Comparison of ENCODE assay signal across 12 mouse cellular contexts in the genomic region with DNA sequence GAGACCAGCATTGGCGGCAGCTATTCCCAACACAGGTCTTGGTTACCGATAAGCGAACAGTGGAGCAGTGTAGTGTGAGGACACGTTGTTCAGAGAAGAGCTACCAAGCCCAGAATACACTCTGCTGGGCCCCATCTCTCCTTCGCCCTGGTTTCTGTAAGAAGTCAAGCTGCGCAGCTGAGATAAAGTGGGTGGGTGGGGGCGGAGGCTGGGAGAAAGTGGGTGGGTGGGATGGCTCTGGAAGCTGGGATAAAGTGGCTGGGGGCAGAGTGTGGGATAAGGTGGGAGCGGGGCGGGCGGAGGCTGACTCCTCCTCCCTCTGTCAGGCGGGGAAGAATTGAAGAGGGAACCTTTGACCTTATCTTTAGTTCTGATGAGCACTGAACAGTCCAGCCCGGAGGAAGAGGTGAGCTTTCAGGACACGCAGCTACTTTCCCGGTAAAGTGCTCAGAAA.
A peak's percentile ranks its signal among the peaks of the same experiment; 100 is the strongest.
DNase-seq lines count a peak whose midpoint lies in the region; ATAC-seq and TF ChIP-seq lines count a peak whose summit lies in the region.
"Had no signal": no experiment of that assay in that cellular context is flagged by ENCODE, and none has a peak within 500 bp of the region (broad histone marks: within the 10 kb centered on the region; RNA-seq: fewer than 3 reads in every experiment).

No protein-coding gene starts in this region.

- TF ChIP-seq CTCF in stomach, postnatal 0 days (IDR thresholded peaks at IDR 0.05; ENCODE audit: low read depth): no peak

- ATAC-seq in heart, embryonic 15.5 days (replicated peaks; ENCODE audit: insufficient number of reproducible peaks, insufficient read depth, low FRiP score, low read depth): no peak
- ATAC-seq in stomach, embryonic 14.5 days (ENCODE audit: insufficient number of reproducible peaks, insufficient read depth, low FRiP score, low read depth): peak; percentile 78; the same call in 1 of the 2 replicates
- no peak for ATAC-seq in stomach, postnatal 0 days (ENCODE audit: low FRiP score, low TSS enrichment)
- ATAC-seq in intestine, embryonic 16.5 days: peak; percentile 93

- no peak for TF ChIP-seq EP300 in stomach, postnatal 0 days (optimal IDR thresholded peaks at IDR 0.05)

- peak overlapping the region; percentile 38 for H3K4me2 ChIP-seq in heart, embryonic 15.5 days
- H3K4me2 ChIP-seq in stomach, embryonic 14.5 days (replicated peaks; ENCODE audit: low read depth, low read length): no peak overlapping the region
- no peak overlapping the region for H3K4me2 ChIP-seq in stomach, postnatal 0 days (replicated peaks; ENCODE audit: low read depth)
- peak overlapping the region; percentile 42 for H3K4me2 ChIP-seq in intestine, embryonic 16.5 days (ENCODE audit: low read depth, low read length)

- H3K4me1 ChIP-seq in heart, embryonic 15.5 days (replicated peaks): no peaks in the 10 kb centered on the region
- H3K4me1 ChIP-seq in stomach, embryonic 14.5 days (ENCODE audit: control insufficient read depth, insufficient read depth, low read length): no peaks in the 10 kb centered on the region
- H3K4me1 ChIP-seq in stomach, postnatal 0 days (replicated peaks; ENCODE audit: control insufficient read depth, insufficient read depth): no peaks in the 10 kb centered on the region
- peaks cover 4% of the 10 kb centered on the region; the same call in 1 of the 2 replicates for H3K4me1 ChIP-seq in intestine, embryonic 16.5 days (ENCODE audit: control insufficient read depth, insufficient read depth, low read length)

- no peak overlapping the region for H3K27ac ChIP-seq in heart, embryonic 15.5 days
- H3K27ac ChIP-seq in stomach, embryonic 14.5 days (ENCODE audit: low read length): no peak overlapping the region
- H3K27ac ChIP-seq in stomach, postnatal 0 days (replicated peaks): no peak overlapping the region
- H3K27ac ChIP-seq in intestine, embryonic 16.5 days (ENCODE audit: low read length): no peak overlapping the region
- H3K27ac ChIP-seq: kidney, postnatal 0 days had no signal

- DNase-seq in heart, postnatal 14 days: no peak
- DNase-seq in stomach, postnatal 0 days (ENCODE audit: low spot score): no peak
- peak; percentile 66 for DNase-seq in yolk sac, embryonic 10.5 days (ENCODE audit: low spot score)
- DNase-seq in cerebellum, adult 18-20 months: no peak
- no peak for DNase-seq in left cerebral cortex, adult 8-10 months (ENCODE audit: low spot score in 2 of 2)
- DNase-seq: cerebellum, adult 11-12 months; spleen, adult 18-20 months; thymus, postnatal 4 days had no signal

- H3K4me3 ChIP-seq in heart, embryonic 15.5 days: 0 out of 2 replicates have a peak overlapping the region, but pooled peaks have one; percentile 10
- H3K4me3 ChIP-seq in stomach, embryonic 14.5 days (ENCODE audit: low read depth, low read length): no peak overlapping the region
- H3K4me3 ChIP-seq in stomach, postnatal 0 days (ENCODE audit: low read depth, low read length): no peak overlapping the region
- peak overlapping the region; percentile 15 for H3K4me3 ChIP-seq in intestine, embryonic 16.5 days (ENCODE audit: low read length)

- 29% methylated on average over 14 of the region's 14 CpGs for WGBS in heart, embryonic 15.5 days
- WGBS in stomach, embryonic 14.5 days: 50% methylated on average over 13 of the region's 14 CpGs
- WGBS in stomach, postnatal 0 days: 55% methylated on average over 14 of the region's 14 CpGs
- WGBS in intestine, embryonic 16.5 days: 47% methylated on average over 14 of the region's 14 CpGs

- no peaks in the 10 kb centered on the region for H3K9me3 ChIP-seq in heart, embryonic 15.5 days (replicated peaks)
- no peaks in the 10 kb centered on the region for H3K9me3 ChIP-seq in stomach, embryonic 14.5 days (ENCODE audit: control insufficient read depth, low read depth, low read length)
- no peaks in the 10 kb centered on the region for H3K9me3 ChIP-seq in stomach, postnatal 0 days (ENCODE audit: control insufficient read depth, low read length)
- H3K9me3 ChIP-seq in intestine, embryonic 16.5 days (ENCODE audit: control insufficient read depth, low read length): no peaks in the 10 kb centered on the region

- no peaks in the 10 kb centered on the region for H3K27me3 ChIP-seq in heart, embryonic 15.5 days
- no peaks in the 10 kb centered on the region for H3K27me3 ChIP-seq in stomach, embryonic 14.5 days (ENCODE audit: control insufficient read depth, insufficient read depth, low read length)
- H3K27me3 ChIP-seq in stomach, postnatal 0 days (ENCODE audit: control insufficient read depth, insufficient read depth, low read length): no peaks in the 10 kb centered on the region
- no peaks in the 10 kb centered on the region for H3K27me3 ChIP-seq in intestine, embryonic 16.5 days (replicated peaks; ENCODE audit: control insufficient read depth, insufficient read depth, low read length)

- intact Hi-C loops in heart, postnatal 14 days (cut with DNase I): no loop called here

- H3K36me3 ChIP-seq in heart, embryonic 15.5 days: no peaks in the 10 kb centered on the region
- no peaks in the 10 kb centered on the region for H3K36me3 ChIP-seq in stomach, embryonic 14.5 days (ENCODE audit: control insufficient read depth, insufficient read depth, low read length)
- no peaks in the 10 kb centered on the region for H3K36me3 ChIP-seq in stomach, postnatal 0 days (ENCODE audit: control insufficient read depth, insufficient read depth, low read length)
- H3K36me3 ChIP-seq in intestine, embryonic 16.5 days (ENCODE audit: control insufficient read depth, insufficient read depth, low read length): no peaks in the 10 kb centered on the region

- no peak overlapping the region for H3K9ac ChIP-seq in heart, embryonic 15.5 days
- no peak overlapping the region for H3K9ac ChIP-seq in stomach, embryonic 14.5 days (replicated peaks; ENCODE audit: low read depth, low read length)
- no peak overlapping the region for H3K9ac ChIP-seq in stomach, postnatal 0 days (ENCODE audit: low read length)
- no peak overlapping the region for H3K9ac ChIP-seq in intestine, embryonic 16.5 days (ENCODE audit: low read depth, low read length)

Comparison
In these comparisons a context has a peak if more than half of its experiments do, and no peak if none do; other contexts are left out.
1. ATAC-seq: peak in stomach, embryonic 14.5 days (single experiment) and intestine, embryonic 16.5 days (single experiment); none in heart, embryonic 15.5 days (single experiment) and stomach, postnatal 0 days (single experiment).
2. H3K4me2 ChIP-seq: peak in heart, embryonic 15.5 days (single experiment) and intestine, embryonic 16.5 days (single experiment); none in stomach, embryonic 14.5 days (single experiment) and stomach, postnatal 0 days (single experiment).
3. H3K4me3 ChIP-seq: peak in heart, embryonic 15.5 days (single experiment) and intestine, embryonic 16.5 days (single experiment); none in stomach, embryonic 14.5 days (single experiment) and stomach, postnatal 0 days (single experiment).